Mouse (Mus musculus) heart, adult 18-20 months (tissue): ENCODE results near the gene Eif4h. TPM values are rescaled to one million over a fixed set of nuclear protein-coding genes. Genes with fewer than 3 reads are reported as not detected.

Experiments
- DNase-seq, 2 experiments: peaks; one replicate each; pipeline ENCODE4 v3.0.0; 2021 to 2022; ENCODE audit warnings: mixed read lengths in 1 of 2
- total RNA-seq, 2 experiments: library from RNA; stranded (reverse); gene quantifications; 2 replicates each; pipeline ENCODE4 v1.2.3; 2021

Gene Eif4h
- total RNA-seq, 2 experiments from 2014 or later: 132 to 136 TPM

- no peak for DNase-seq
Observed at GRCm38 (mm10) chr5:134609916-134610643, 29.2 kb downstream of the Eif4h start.

- peak in 1 of 2 experiments; percentile 42 for DNase-seq
Observed at GRCm38 (mm10) chr5:134607121-134607520, 32.2 kb downstream of the Eif4h start.

GRCm38 (mm10) chr5:134606314-134606713, 33.0 kb downstream of the Eif4h start:
- no peak for DNase-seq

GRCm38 (mm10) chr5:134604376-134604775, 34.9 kb downstream of the Eif4h start:
- peak in 1 of 2 experiments; percentile 21 for DNase-seq

GRCm38 (mm10) chr5:134597711-134598110, 41.6 kb downstream of the Eif4h start:
- peak; percentile 34 to 40 for DNase-seq

GRCm38 (mm10) chr5:134593093-134593492, 46.2 kb downstream of the Eif4h start:
- no peak for DNase-seq

- peak; percentile 53 to 61 for DNase-seq
Observed at GRCm38 (mm10) chr5:134592026-134592581, 47.2 kb downstream of the Eif4h start.

GRCm38 (mm10) chr5:134589900-134590299, 49.4 kb downstream of the Eif4h start:
- DNase-seq: no peak

- DNase-seq: no peak
Observed at GRCm38 (mm10) chr5:134584798-134585197, 54.5 kb downstream of the Eif4h start.

- no peak for DNase-seq
Observed at GRCm38 (mm10) chr5:134583884-134584213, 55.4 kb downstream of the Eif4h start.

GRCm38 (mm10) chr5:134583006-134583883, 56.0 kb downstream of the Eif4h start:
- DNase-seq: no peak

GRCm38 (mm10) chr5:134582221-134582907, 56.9 kb downstream of the Eif4h start:
- peak; percentile 97 to 98 for DNase-seq

- no peak for DNase-seq
Observed at GRCm38 (mm10) chr5:134581146-134581545, 58.1 kb downstream of the Eif4h start, which contains the start of gene Rfc2. TSS of gene Rfc2 (plus strand) at chr5:134581366.

- DNase-seq: no peak
Observed at GRCm38 (mm10) chr5:134579135-134579534, 60.2 kb downstream of the Eif4h start.

GRCm38 (mm10) chr5:134577534-134577933, 61.8 kb downstream of the Eif4h start:
- DNase-seq: no peak

GRCm38 (mm10) chr5:134576517-134577220, 62.6 kb downstream of the Eif4h start:
- DNase-seq: no peak

- no peak for DNase-seq
Observed at GRCm38 (mm10) chr5:134575833-134576232, 63.5 kb downstream of the Eif4h start.

GRCm38 (mm10) chr5:134572508-134573214, 66.6 kb downstream of the Eif4h start:
- peak; percentile 41 to 44 for DNase-seq

- DNase-seq: peak; percentile 80 to 86
Observed at GRCm38 (mm10) chr5:134571730-134572507, 67.4 kb downstream of the Eif4h start.
